Mouse (Mus musculus) liver, postnatal 0 days (tissue): ENCODE measurements around the gene Wfdc6a.

Source experiments
- CTCF ChIP-seq: sonication (generic); IDR thresholded peaks from 2 replicates; pipeline ENCODE4 v1.5.1; 2016; ENCODE audit warnings: antibody characterized with exemption, low read depth
- EP300 ChIP-seq: IDR thresholded peaks from 2 replicates; pipeline ENCODE4 v1.6.1; 2016; ENCODE audit warnings: antibody characterized with exemption, low read depth, mild to moderate bottlenecking

GRCm38 (mm10) chr2:164544454-164545097, 40.7 kb downstream of the Wfdc6a start:
- TF ChIP-seq CTCF (no peak), EP300 (no peak)
